In genomic region chr1:190259576-190259975, GRCm38 (mm10) we compare ENCODE assay signal across 10 mouse cellular contexts.
DNase-seq lines count a peak whose midpoint lies in the region.
"Had no signal": no experiment of that assay in that cellular context is flagged by ENCODE, and none has a peak within 500 bp of the region (broad histone marks: within the 10 kb centered on the region; RNA-seq: fewer than 3 reads in every experiment).

No protein-coding gene starts in this region.

- intact Hi-C loops in heart, postnatal 10 days (cut with DNase I): no loop called here

- DNase-seq in heart, adult 18-20 months: peak; percentile 13 to 39
- DNase-seq in heart, postnatal 10 days: no peak
- peak; percentile 50 to 58 for DNase-seq in layer of hippocampus, postnatal 10 days (ENCODE audit: low spot score in 2 of 2)
- no peak for DNase-seq in layer of hippocampus, adult 18-20 months (ENCODE audit: low spot score in 2 of 2)
- DNase-seq in gastrocnemius, postnatal 10 days: peak; percentile 35
- DNase-seq in layer of hippocampus, postnatal 14 days (ENCODE audit: low spot score in 2 of 2): peak; percentile 50
- DNase-seq in adrenal gland, adult 18-20 months (ENCODE audit: low spot score in 2 of 2): no peak
- DNase-seq: adrenal gland, adult 2 months; cerebellum, adult 8-10 months; liver, postnatal 0 days had no signal

Comparison
In these comparisons a context has a peak if more than half of its experiments do, and no peak if none do; other contexts are left out.
1. DNase-seq: peak in heart, adult 18-20 months (2 of 2), layer of hippocampus, postnatal 10 days (2 of 2), gastrocnemius, postnatal 10 days (single experiment) and layer of hippocampus, postnatal 14 days (2 of 2); none in heart, postnatal 10 days (0 of 2), layer of hippocampus, adult 18-20 months (0 of 2) and adrenal gland, adult 18-20 months (0 of 2).